Mouse (Mus musculus) macrophage (primary cell): ENCODE results near the gene Gm10230. TPM values are rescaled to one million over a fixed set of nuclear protein-coding genes. Genes with fewer than 3 reads are reported as not detected.
"Not testable (repeated sequence)": the region's sequence is repeated elsewhere in the genome, so short reads cannot be mapped to it uniquely, and the experiment has no call there.

ENCODE experiments used
- H3K27ac ChIP-seq: fragments of 350-480 bp; formaldehyde crosslinking; 2 replicates; pipeline ENCODE4 v1.9.0; 2021
- H3K36me3 ChIP-seq: fragments of 350-480 bp; formaldehyde crosslinking; 2 replicates; pipeline ENCODE4 v1.9.0; 2021; ENCODE audit errors: inconsistent target
- H3K4me3 ChIP-seq: fragments of 350-480 bp; formaldehyde crosslinking; 2 replicates; pipeline ENCODE4 v1.9.0; 2021; ENCODE audit errors: inconsistent target
- H3K79me2 ChIP-seq: fragments of 350-480 bp; formaldehyde crosslinking; 2 replicates; pipeline ENCODE4 v1.9.0; 2021; ENCODE audit errors: inconsistent target
- WGBS: methylation state at CpG from one replicate; pipeline ENCODE4 v1.1.7; 2026; ENCODE audit warnings: inconsistent platforms; ENCODE audit not compliant: missing documents; 5-methylcytosine and 5-hydroxymethylcytosine counted together
- polyA plus RNA-seq: library from polyadenylated mRNA; stranded (reverse); fragments of 250-400 nt; gene quantifications from 3 replicates; pipeline ENCODE4 v1.2.4, GENCODE M21; 2018; ENCODE audit warnings: inconsistent platforms
- total RNA-seq, 78 experiments: library from RNA; depleted of rRNA; stranded (reverse); fragments of 250-400 nt; gene quantifications; 1 replicate in 9 of 78; 2 replicates in 24 of 78; 3 replicates in 43 of 78; 4 replicates in 2 of 78; pipeline ENCODE4 v1.2.4; 2018; ENCODE audit warnings: inconsistent platforms in 56 of 78

Gm10230 gene
- not detected for total RNA-seq (2018; cell fraction: chromatin; rRNA removed)
- total RNA-seq (2018; cell fraction: cytosol; rRNA removed) = not detected
- total RNA-seq (2018; cell fraction: nucleus; rRNA removed) = not detected
- not detected in 3 replicates for polyA plus RNA-seq

DNA sequence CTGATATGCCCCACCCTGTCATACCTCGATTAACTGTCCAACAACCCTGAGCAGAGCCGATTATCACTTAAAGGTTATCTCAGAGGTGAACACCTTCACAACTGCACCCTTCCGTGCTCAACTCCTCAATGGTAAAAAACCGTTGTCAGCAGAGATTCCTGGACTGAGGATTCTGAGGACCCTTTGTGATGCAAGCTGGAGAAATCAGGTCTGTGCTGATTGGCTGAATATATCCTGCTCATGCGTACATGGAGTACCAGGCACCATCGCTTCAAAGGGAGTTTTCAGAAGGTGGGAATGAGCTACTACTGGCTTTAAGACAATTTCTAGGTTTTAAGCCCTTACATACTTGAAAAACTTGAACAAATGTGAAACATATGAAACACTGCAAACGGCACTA lies at the start of gene Gm10230:
Gene Gm10230, minus strand, starts transcription at position 101 of the 400 bp plus-strand sequence.
- not testable (repeated sequence) for H3K36me3 ChIP-seq, H3K79me2 ChIP-seq, H3K4me3 ChIP-seq, H3K27ac ChIP-seq
- WGBS = no CpG with 5 or more reads among the region's 7 CpGs
